Mouse (Mus musculus) gastrocnemius, postnatal 36 days (tissue): Measurements from ENCODE around the gene Pmm2. TPM values are rescaled to one million over a fixed set of nuclear protein-coding genes. Genes with fewer than 3 reads are reported as not detected.

Experiments
- DNase-seq, 2 experiments: peaks; one replicate each; pipeline ENCODE4 v3.0.0; 2022
- intact Hi-C: fragments of 180-260 bp; cut with DNase I; formaldehyde crosslinking; loops from one replicate; pipeline ENCODE4 v1.15.1; 2025
- long read RNA-seq, 2 experiments: library from polyadenylated mRNA; stranded (forward); transcript quantifications; one replicate each; pipeline ENCODE4 v2.0.0; 2021
- total RNA-seq, 2 experiments: library from RNA; stranded (reverse); gene quantifications; 2 replicates each; pipeline ENCODE4 v1.2.3; 2021

Gene Pmm2
- total RNA-seq: 10 to 100 TPM; 16.4 to 18.3 TPM
- long read RNA-seq, experiment 1, transcript Pmm2-201 (9 exons, 1,842 nt): major isoform, 7 of 13 reads
- long read RNA-seq, experiment 1, partial matches to known transcripts: 3 of 13 reads
- long read RNA-seq, experiment 1, other reads (novel, unspliced or antisense): 3 of 13 reads
- long read RNA-seq, experiment 2, transcript Pmm2-201 (9 exons, 1,842 nt): major isoform, 7 of 9 reads
- long read RNA-seq, experiment 2, partial matches to known transcripts: 1 of 9 reads
- long read RNA-seq, experiment 2, other reads (novel, unspliced or antisense): 0 of 9 reads

DNA sequence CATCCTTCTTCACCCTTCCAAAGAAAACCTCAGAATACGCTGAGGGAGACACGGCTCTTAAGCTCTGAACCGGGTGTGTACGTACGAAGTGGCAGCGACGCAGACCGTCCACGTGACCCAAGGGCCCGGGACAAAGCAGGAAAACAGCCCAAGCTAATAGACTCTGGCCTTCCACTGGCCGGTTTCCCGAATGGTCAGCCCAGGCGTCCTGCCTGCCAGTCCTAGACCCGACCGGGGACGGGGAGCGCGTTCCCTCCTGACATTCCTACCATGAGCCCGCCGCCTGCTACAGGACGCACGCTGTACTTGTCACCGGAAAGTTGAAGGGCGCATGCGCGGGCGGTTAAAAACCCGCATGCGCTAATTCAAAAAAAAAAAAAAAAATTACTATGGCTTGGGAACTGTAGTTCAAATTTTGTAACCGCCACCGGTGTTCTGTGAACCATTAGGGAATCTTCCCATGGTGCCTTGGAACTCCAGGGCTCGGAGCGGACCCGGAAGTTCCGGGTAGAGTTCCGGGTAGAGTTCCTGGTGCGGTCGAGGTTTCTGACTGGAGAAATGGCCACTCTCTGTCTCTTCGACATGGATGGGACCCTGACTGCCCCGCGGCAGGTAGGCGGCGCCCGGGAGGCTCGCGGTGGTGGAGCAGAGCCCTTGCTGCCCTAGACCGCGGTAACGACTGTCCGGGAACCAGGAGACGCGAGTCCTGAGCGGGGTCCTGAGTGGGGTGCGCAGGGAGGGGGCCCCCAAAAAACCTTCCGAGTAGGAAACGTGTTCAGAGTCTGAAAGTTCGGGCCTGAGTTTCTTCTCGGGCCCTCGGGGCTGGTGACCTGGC is at the start of gene Pmm2, which contains the start of gene Tmem186:
Pmm2 (plus strand) TSS at position 458 of the 835 bp plus-strand sequence.
Tmem186 (minus strand) TSS at position 496 of the 835 bp plus-strand sequence.
- intact Hi-C loops: loop anchor here (5.0 kb wide), 1 partner anchor 145 kb away; no protein-coding TSS in a partner anchor
- DNase-seq: peak; percentile 76 to 79

DNA sequence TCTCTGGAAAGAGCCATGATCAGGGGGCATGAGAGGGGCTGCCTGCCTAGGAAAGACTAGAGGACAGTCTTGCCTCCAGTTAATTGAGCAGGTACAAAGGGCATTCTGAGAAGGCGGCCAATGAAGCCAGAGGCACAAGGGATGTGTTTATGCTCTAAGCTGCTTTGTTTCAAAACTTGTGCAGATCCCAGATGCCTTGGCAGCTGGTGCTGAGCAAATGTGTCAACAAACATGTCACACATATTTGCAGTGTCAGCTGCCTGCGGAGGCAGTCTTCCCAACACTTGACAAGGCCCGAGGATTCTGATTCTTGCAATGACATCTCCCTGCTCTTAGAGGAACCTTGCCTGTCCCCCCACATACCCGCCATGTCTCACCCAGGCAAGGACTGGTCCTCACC is 42.1 kb upstream of the Pmm2 start:
- intact Hi-C loops: no loop called here
- DNase-seq: no peak

DNA sequence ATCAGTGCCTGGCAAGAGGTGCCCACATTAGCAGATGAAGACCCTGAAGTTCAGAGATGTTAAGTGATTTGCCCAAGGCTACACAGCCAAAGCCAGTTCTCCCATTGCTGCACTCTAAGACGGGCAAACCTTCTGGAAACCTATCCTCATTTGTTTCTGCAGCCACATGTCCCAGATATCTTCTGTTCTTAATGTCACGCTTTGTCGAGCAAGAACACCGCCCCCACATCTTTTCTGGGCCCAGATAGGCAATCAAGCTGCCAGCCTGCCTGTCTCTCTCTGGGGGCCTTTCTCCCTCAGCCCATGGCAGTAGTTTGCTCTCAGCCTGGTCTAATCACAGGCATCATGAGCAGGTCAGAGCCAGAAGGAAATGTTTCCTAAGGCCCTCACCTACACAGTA is 41.1 kb upstream of the Pmm2 start:
- no peak for DNase-seq
- intact Hi-C loops: no loop called here

DNA sequence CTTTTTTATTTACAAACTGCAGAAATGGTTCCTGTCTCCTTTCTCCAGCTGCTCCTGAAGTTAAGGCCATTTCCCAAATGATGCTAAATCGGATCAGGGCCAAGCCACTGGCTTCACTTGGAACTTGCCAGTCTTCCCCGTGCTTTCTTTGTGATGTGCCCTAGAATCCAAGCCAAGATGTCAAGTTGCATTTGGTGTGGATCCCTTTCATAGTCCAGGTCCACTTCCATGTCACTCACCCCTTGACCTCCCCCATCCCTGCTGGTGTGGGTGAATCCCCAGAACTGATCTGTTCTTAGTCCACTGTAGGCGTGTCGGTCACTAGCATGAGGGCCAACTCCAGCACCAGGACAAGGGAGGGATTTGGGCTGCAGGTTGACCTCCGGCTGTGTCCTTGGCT is 40.0 kb upstream of the Pmm2 start:
- no peak for DNase-seq
- intact Hi-C loops: no loop called here

DNA sequence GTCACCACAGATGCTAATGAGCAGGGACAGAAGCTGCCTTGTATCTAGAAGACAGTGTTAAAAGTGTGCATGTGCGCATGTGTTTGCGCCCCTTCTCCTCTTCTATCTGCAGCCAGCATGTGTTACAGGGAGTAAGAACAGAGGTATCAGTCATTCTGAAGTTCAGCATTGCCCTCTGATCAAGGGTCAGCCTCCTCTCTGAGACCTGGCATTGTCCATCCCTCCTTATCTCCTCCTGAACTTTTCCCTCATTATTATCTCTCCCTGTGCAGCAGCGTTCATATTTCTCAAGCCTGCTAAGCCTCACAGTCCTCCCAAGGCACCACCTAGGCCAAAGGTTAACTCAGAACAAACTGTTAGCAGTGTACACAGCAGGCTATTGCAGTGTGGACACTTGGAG is 33.7 kb upstream of the Pmm2 start:
- DNase-seq: no peak
- intact Hi-C loops: no loop called here

DNA sequence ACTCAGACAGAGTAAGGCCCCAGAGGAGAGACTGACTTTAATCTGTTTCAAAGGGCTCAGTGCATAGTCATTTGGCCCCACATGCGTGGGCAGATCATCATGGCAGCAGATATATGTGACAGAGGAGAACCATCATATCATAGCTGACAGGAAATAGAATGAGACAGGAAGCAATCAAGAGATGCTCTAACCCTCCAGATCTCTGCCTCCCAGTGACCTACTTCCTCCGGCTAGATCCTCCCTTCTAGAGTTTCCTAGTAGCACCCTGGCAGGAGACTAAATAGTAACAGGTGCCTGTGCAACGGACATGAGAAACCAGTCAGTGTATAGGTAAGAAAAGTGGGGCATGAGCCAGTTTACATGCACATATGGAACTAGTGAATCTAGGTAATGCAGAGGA is 27.1 kb upstream of the Pmm2 start:
- no peak for DNase-seq

DNA sequence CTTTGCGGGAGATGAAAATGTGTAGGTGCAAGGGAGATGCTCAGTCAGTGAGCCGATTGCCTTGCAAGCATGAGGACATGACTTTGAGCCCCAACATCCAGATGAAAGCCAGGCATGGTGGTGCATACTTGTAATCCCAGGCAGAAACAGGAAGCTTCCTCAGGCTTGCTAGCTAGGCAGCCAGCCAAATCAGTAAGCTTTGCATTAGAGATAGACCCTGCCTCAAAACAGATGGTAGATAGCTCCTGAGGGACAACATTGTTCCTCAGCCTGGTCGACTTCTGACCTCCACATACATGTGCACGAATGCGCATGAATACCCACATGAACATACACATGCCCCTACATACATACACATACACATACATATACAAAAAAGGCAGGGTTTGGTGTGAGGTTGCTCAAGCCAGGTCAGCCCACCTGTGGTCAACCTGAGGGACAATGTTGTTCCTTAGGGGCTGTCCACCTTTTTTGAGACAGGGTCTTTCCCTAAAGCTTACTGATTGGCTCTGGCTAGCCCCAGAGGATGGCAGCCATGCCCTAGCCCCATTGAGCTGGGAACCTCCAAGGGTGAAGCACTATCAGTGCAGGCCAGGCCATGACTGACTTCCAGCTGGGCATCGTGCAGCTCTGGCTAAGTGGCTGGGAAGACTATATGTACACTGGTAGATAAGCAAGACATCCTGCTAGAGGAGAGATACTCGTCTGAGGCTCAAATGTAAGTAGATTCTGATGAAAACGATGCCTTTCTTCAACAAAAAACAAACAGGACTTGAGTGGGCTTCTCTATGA is 25.1 kb upstream of the Pmm2 start:
- intact Hi-C loops: no loop called here
- DNase-seq: no peak

More for the DNA sequence above, 27.1 kb upstream of the Pmm2 start:
- intact Hi-C loops: no loop called here

DNA sequence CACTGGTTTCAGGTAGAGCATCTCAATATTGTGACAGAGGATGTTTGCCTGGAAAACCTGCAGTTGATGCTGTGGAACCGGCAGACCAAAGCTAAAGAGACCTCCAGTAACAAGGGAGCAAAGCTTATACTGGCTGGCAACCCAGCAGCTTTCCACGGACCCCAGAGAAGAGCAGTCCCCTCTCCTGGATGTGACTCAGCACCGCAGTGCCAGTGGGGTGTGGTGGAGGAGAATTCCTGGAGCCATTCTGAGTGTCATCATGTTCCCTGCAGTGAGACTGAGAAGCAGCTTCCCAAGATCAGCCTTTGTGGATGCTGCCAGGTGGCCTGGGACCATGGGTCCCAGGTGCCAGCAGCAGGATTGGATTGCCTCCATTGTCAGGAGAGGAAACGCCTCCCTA is 24.4 kb upstream of the Pmm2 start:
- DNase-seq: no peak
- intact Hi-C loops: no loop called here

DNA sequence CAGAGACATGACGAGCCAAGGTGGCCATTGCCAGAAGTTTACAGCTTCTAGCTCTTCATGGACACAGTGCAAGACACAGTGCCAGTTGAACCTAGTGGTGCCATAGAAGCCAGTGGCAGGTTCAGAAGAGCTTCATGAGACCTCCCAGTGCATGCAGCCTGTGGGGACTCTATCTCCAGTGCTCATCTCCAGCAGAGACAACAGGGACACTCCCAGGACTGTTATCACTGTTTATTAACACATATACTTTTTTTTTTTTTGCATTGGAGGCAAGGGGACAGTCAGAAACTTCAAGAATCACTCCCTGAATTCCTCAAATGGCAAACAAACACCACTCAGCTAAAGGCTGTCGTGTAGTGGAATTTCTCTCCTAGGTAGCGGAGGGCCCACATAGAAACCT is 24.0 kb upstream of the Pmm2 start:
- DNase-seq: no peak
- intact Hi-C loops: no loop called here

DNA sequence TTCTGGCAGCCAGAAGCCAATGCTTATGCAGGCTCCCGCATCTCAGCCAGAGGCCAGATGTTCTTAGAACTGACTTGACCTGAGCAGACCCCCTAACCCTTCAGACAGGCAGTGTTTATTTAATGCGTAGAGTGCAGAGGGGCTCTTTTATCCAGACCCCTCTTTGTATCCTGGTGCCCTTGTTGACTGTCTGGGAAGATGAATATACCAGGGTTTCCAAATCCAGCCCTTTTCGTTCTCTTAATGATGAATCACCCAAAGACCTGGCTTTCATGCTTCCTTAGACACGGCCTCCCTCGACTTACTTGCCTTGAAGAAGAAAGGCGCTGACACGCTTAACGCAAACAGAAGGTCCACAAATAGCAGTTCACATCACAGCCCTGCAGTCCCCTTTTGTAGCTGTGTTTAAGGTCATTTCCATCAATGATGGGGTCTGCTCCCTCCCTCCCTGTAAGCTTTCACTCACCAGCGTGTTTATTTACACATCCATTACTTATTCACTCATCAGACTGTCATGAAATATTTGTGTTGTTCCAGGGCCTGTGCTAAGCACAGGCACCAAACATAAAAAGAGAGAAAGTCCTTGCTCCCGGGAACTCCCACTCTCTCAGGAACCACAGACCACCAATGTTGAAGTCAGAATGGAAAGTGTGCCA is 17.7 kb upstream of the Pmm2 start:
- intact Hi-C loops: no loop called here
- DNase-seq: no peak

DNA sequence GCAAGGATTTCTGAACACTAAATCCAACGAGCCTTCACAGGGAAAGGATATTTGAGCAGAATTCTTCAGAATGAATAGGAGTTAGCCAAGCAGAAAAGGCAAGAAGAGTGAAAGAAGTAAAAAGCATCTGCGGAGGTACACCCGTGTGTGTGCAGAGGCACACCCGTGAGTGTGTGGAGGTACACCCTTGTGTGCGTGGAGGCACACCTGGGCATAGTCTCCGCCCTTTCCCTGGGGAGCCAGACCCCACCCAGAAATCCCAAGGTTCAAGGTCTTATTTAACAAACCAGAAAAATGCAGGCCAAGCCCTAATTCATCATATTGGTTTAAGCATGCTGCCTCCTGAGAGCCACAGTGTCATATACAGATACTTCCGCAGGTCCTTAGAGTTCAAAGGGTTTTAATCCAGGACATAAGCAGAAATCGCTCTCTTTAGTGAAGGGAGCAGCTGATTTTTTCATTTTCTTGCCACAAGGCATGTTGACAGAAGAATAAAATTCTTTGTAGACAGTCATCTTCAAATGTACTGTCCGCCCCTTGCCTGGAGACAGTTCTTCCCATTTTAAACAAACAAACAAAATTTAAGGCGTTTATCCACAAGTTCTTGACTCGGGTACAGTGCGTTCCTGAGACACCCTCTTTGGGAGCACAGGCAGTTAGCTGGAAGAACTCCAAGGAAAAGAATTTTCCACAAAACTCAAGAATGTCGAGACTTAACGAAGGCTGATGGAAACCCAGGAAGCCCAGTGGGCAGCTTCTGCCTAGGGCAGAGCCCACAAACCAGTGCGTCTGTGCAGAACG is 17.0 kb upstream of the Pmm2 start:
- intact Hi-C loops: no loop called here
- DNase-seq: no peak

DNA sequence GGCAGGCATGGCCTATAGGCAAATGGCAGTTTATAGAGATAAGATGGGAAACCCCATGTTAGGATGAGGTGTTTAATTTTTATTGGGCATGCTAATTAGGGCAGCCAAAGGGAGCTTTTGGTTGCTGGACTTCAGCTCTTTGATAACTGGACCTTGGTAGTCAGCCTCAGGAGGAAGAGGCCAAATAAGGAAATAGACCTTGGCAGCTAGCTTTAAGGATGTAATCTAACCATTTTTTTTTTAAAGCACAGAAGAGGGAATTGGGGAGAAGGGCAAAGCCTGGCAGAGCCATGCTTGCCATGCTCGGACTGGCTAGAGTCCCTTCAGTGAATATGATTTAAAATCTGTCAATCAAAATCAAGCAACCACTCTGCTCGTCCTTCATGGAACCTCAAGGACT is 7.1 kb upstream of the Pmm2 start:
- intact Hi-C loops: no loop called here
- DNase-seq: no peak

DNA sequence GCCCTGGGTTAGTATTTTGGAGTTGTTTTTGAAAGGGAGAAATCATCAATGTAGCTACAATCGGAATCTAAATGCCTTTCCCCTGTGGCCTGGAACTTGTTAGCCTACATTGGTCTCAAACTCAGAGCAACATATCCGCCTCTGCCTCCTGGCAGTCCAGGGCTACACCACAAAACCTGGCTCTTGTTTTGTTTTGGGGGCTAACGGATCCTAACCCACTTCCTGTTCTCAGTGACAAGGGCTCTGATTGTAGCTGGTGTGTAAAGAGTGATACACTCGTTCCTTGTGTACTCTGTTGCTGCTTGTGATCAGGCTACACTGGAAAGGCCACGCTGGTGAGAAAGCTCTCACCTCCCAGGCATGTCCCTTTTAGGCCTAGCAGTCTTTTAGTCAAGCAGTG is 6.0 kb upstream of the Pmm2 start:
- intact Hi-C loops: no loop called here

DNA sequence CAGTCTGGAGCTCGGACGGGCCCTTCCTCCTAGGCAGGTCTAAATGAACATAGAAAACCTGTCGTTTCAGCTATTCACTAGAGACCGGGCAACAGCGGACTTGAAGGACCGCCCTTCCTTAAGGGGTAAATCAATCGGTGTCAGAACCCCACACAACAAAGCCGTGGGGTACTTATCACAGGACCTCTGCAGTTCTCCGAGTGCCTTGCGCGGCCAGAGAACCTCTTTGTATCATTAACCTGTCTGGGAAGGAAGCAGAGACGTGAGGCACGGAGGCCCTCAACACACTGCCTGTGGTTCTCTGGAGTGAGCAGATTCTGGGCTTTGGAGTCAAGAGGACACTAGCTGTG is 632 bp upstream of the Pmm2 start:
- no peak for DNase-seq
- intact Hi-C loops: loop anchor here (5.0 kb wide), 1 partner anchor 145 kb away; no protein-coding TSS in a partner anchor

More for the DNA sequence above, 6.0 kb upstream of the Pmm2 start:
- no peak for DNase-seq

DNA sequence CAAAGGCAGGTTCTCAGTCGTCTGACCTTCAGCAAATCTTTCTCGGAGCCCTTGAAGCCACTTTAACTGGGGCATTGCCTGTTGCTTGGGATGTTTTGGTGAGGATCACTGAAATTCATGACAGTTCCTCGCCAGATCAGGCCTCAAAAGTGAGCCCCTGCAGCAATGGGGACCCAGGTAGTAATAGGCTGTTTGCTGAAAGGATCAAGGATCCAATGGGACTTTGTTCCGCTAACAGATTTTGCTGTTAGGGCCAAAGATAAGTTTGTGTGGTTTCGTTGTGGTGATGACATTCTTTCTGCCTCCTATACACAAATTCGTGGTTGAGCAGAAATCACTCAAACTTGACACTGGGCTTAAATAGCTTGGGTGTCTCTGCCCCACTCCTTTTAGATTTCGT is 657 bp downstream of the Pmm2 start:
- DNase-seq: no peak
- intact Hi-C loops: loop anchor here (5.0 kb wide), 1 partner anchor 146 kb away; no protein-coding TSS in a partner anchor

DNA sequence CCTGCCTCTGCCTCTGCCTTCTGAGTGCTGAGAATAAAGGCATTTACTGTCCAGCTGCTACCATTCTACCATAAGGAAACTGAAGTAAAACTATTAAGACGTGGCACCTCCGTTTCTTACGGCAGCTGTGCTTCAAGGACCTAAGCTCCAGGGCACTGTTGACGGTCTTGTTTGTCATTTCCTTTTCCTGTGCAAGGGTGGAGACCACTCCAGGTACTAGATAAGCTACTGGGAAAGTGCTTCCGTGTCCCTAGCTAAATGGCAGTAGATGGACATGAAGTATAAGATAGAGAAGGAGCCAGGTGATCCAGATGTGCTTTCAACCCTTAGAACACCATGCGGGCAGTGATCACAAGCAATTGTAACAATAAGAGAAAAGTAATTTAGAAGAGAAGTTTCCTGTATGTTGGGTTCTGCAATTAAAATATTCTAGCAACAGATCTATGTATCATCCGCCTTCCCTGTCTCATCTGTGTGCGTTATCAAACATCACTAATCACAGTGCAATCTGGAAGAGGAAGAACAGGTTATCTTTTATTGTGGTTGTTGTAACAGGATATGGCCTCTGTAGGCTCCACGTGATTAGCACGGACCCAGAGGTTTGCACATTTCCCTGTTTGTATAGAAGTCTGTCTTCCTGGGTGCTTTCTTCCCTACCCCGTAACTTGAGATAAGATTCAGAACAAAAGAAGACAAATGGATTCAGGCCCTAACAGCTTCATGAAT is 2.2 kb downstream of the Pmm2 start:
- intact Hi-C loops: loop anchor here (5.0 kb wide), 1 partner anchor 147 kb away; no protein-coding TSS in a partner anchor
- no peak for DNase-seq

DNA sequence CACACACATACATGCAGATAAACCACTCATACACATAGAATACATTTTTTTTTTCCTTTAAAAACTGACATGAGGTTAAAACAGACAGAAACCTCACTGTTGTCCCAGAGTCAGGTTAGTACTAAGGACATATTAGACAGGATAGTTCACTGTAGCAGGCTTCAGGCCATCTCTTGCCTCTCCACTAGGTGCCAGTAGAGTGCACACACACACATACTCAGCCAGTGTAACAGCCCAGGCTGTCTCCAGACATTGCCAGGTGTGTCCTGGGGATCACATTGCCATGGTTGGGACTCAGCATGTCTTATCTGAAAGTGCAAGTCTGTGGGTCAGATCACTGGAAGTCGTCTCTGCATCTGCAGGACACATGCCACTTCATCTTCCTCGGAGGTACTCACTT is 6.4 kb downstream of the Pmm2 start:
- intact Hi-C loops: loop anchor here (2.0 kb wide), 1 partner anchor 29 kb away; the partner anchor contains the start of gene Carhsp1

DNA sequence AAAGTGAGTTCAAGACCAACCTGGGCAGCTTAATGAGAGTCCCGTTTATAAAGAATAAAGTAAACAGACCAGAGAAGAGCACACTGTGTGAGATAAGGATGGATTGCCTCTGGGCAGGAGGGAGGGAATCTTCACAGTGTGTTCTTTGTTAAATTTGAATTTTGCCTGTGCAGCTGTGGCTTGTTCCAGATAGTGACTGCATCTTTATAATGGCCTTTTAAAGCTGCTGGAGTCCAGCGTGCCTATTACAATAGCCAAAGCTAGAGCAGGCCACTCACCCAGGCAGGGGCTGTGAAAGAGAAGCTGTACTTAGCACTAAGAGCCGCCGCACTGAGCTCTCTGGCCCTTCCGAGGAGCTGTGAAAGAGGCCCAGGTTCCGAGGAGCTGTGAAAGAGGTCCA is 8.1 kb downstream of the Pmm2 start:
- intact Hi-C loops: no loop called here
- no peak for DNase-seq

More for the DNA sequence above, 6.4 kb downstream of the Pmm2 start:
- peak in 1 of 2 experiments; percentile 27 for DNase-seq

DNA sequence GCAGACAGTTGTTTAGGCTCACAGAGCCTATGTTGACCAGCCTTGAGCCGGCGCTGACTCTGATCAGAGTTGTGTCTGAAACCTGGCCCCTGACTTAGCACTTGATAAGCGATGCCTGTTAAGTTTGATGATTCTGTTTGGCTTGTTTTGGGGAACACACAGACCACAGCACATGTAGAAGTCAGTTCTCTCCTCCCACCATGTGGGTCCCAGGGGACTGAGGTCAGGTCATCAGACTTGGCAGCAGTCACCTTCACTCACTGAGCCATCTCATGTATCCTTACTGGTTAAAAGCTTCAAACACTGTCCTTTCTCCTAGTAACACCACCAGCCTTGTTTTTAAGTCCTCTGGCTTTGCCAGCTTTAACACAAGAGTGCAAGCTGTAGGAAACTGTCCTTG is 12.5 kb downstream of the Pmm2 start:
- no peak for DNase-seq
- intact Hi-C loops: no loop called here
